Mouse (Mus musculus) 3T3-L1 (cell line): ENCODE measurements around the gene Xk.
"Not testable (repeated sequence)": the region's sequence is repeated elsewhere in the genome, so short reads cannot be mapped to it uniquely, and the experiment has no call there.

ENCODE experiments used
- DNase-seq: peaks from one replicate; pipeline ENCODE4 v3.0.0-alpha.2; 2015; ENCODE audit warnings: low read depth, low spot score

Gene Xk

GRCm38 (mm10) chrX:9272460-9273361, at the start of gene Xk:
TSS of gene Xk (plus strand) at chrX:9272756.
- no peak for DNase-seq

- DNase-seq: no peak
Observed at GRCm38 (mm10) chrX:9227105-9227504, 45.5 kb upstream of the Xk start.

DNA sequence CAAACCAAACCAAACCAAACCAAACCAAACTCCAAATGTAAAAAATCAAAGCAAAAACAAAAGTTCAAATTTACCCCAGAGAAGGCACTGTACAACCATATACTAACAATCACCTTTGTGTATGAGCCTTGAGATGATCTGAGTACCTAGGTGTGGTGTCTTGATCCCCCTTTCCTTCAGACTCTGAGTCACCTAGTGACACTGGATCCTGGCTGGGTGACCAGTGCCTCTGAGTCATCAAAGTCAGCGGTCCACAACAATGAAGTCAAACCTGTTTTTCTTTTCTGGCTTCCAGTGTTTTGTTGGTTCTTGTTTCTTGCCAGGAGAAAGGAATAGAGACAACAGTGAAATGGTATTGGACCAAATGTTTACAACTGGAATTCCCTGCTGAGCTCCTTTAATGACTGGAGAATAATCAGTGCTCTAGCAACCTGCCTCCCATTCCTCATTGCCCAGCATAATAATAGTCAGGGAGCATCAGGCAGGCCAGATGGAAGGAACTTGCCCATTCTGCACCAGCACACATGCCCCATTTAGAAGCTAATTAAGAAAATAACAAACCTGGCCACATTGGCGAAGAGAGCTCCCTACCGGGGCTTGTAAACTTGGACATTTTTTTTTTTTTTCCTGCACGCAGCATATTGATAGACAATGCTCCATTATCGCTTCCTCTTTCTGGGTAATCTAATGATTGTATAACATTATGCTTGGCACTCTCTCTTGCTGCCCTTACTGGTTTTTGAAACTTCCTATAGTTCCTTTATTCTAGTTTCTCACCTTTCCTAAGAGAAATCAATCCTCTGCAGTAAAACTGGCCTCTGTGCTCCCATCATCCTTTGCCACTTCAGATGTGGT, 31.6 kb upstream of the Xk start:
- DNase-seq: peak; percentile 47

- DNase-seq: peak; percentile 84
Observed at GRCm38 (mm10) chrX:9243381-9243864, 29.1 kb upstream of the Xk start.

DNA sequence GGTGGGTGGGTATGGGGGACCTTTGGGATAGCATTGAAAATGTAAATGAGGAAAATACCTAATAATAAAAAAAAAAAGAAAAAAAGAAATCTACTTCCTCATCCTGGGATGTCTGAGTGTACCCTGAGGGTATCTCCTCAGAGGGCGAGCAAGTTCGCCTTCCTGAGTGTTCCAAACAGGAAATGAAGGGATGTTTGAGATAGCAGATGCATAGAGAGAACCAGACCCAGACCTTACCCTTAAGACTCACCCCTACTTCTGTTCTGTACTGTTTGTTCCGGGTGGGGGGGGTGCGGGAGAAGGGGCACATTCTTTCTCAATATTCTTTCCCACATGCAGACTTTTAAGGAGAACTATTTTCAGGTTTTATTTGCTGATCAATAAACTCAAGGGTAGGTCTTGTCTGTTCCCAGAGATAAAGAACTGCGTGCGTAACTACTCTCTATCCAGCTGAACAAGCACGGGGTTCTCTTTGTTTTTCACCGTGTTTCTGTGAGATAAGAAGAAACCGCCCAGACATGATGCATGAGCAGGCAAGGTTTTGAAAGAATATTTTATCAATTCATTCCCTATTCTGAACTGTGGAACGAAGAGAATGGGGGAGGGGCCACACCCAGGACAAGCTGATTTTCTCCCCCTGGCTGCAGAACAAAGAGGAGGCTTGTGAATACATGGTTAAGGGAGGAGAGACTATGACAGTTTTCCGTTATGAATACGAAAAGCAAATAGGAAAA, 27.8 kb upstream of the Xk start:
- DNase-seq: no peak

DNA sequence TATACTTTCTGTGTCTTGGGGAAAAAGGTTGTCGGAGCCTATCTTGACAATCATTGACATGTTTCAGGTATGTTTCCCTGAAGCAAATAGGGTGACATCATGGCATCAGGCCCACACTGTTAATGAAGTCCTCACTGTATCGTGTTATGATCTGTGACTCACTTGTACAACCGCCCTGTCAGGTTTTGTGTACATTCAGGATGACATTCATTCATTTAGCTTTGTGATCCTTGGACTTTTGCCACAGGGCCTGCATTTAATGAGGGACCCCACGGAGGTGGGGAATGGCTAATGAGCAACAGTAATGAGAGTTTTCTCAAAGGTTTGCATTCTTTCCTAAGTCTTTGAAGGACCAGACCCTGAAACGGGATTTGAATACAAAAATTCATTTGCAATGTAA, 23.6 kb upstream of the Xk start:
- no peak for DNase-seq

DNA sequence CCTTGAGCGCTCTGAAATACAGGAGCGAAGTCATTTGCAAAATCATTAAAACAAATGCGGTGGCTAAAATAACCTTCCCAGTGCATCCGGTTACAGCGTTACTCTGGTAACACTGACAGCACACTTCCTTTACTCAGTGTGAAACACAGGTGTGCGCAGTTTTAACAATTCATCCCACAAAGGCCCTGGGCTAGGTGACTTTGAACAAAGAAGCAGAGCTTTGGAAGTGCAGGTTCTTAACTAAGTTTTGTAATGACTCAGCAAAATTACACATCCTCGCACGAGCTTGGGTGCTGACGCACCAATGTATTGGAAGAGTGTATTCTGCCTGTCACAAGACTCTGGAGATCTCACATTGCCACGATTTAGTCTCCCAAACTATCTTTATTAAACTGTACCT, 18.6 kb upstream of the Xk start:
- DNase-seq: no peak

- DNase-seq: no peak
Observed at GRCm38 (mm10) chrX:9254901-9255300, 17.7 kb upstream of the Xk start.

GRCm38 (mm10) chrX:9256766-9257165, 15.8 kb upstream of the Xk start, which contains the start of gene Gm14862:
TSS of gene Gm14862 (minus strand) at chrX:9256899.
- DNase-seq: no peak

DNA sequence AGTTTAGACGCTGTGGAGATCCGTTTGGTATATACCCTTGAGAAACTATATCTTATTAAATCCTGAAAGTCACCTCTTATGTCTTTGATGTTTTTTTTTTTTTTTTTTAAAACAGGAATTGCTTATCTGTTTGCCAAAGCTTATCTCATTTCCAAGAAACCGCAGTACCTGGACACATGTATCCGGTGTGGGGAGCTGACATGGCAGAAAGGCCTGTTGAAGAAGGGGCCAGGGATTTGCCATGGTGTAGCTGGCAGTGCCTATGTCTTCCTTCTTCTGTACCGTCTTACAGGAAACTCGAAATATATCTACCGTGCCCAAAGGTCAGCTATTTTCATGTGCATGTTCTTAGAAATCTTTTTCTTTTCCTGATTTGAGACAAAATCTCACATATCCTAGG, 14.7 kb upstream of the Xk start:
- DNase-seq: no peak

DNA sequence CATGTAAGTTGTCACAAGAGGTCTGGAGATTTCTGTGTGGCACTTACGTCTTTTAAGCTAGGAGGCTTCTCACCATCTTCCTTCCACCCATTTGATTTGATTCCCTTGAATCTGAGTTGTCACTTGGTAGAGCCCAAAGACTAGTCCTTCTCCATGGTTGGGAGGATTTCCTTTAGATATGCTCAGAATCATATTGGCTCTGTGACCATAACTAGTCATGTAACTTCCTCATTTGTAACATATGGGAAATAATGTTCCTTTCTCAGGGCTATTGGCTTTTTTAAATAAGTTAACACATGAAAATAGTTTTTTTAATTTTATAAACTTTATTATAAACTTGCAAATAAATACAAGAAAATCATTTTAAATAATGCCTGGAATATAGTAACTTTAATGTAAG, 13.3 kb upstream of the Xk start:
- no peak for DNase-seq

- DNase-seq: no peak
Observed at GRCm38 (mm10) chrX:9271112-9271511, 1.4 kb upstream of the Xk start.

GRCm38 (mm10) chrX:9271947-9272459, 553 bp upstream of the Xk start:
- DNase-seq: peak; percentile 3

DNA sequence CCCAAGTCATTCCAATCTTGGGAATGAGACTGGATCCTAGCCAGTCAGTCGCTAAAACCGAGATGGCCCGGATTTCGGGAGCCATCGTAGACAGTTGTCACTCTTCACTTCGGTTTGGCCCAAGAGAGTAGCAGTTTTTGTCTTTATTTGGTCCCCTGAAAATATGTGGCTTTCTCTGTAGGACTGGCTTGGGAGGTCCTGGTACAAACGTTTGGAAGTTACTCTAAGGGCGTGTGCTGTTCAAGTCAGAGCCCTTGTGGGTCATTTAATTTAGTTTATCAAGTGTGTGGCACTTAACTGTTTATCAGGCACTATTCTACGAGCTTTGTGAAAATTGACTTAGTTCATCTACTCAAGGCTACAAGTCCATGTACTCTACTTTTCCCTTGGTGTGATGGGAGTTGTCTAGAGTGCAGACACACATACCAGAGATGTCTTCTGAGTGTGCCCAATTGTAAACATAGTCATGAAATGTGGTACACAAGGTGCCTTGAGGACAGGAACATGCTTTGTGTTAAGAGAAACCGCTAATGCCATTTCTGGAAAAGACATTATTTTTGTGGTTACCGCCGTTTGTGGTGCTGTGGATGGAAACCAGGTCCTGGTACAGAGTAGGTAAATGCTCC, 934 bp downstream of the Xk start:
- DNase-seq: no peak

DNA sequence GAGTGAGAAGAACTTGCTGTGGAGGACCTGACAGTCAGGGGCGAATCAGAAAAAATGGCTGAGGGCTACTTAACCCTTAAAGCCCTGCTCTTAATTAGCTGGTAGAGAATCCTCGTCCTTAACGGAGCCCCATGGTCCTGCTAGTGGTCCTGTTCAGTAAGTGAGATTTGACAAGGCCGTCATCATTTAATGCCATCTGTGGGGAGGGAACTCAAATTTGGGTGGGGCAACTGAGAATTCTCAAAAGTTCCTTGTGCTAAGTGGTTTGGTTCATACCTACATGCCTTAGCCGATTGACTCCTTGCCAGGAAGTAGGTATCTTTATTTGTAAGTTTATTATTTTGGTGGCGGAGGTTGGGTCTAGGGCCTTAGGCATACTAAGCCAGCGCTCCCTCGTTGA, 1.8 kb downstream of the Xk start:
- no peak for DNase-seq

DNA sequence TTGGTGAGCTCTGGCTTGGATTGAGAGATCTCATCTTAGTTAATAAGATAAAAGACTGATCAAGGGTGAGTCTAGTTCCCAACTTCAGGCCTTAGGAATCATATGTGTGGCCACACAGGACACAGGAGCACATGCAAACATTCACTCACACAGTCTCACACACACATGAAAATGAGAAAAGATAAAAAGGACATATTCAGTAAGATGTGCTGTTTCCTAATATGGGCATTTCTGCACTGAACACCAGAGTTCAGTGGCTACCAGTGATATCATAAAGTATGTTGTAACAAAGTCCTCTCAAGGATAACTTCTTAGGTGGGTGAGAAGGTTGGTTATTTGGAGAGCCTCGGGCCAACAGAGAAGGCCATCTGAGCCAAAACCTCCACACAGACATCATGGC, 10.9 kb downstream of the Xk start, which contains the start of gene H2al1m:
Gene H2al1m, plus strand, starts transcription at position 301 of the 400 bp plus-strand sequence.
- not testable (repeated sequence) for DNase-seq

GRCm38 (mm10) chrX:9293140-9293829, 20.7 kb downstream of the Xk start:
- not testable (repeated sequence) for DNase-seq

- peak; percentile 33 for DNase-seq
Observed at GRCm38 (mm10) chrX:9298413-9298864, 25.9 kb downstream of the Xk start.

- no peak for DNase-seq
Observed at GRCm38 (mm10) chrX:9302791-9303190, 30.2 kb downstream of the Xk start.

DNA sequence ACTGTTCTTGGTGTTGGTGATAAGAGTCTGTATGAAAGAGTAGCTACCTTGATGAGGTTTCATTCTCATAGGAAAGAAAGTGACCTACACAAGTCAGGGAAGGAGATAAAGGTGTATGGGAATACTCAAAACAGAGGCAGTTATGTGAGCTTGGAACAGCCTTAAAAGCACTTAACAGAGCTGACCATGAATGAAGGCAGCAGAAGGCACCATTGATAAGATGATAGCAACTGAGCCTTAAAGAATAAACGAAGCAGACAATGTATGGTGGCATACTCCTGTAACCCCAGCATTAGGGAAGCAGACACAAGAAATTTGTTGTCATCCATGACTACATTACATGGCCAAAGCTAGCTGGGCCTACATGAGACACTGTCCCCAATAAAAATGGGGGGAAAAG, 30.9 kb downstream of the Xk start:
- no peak for DNase-seq
